8 mouse cellular contexts compared by ENCODE assay signal in the genomic region with DNA sequence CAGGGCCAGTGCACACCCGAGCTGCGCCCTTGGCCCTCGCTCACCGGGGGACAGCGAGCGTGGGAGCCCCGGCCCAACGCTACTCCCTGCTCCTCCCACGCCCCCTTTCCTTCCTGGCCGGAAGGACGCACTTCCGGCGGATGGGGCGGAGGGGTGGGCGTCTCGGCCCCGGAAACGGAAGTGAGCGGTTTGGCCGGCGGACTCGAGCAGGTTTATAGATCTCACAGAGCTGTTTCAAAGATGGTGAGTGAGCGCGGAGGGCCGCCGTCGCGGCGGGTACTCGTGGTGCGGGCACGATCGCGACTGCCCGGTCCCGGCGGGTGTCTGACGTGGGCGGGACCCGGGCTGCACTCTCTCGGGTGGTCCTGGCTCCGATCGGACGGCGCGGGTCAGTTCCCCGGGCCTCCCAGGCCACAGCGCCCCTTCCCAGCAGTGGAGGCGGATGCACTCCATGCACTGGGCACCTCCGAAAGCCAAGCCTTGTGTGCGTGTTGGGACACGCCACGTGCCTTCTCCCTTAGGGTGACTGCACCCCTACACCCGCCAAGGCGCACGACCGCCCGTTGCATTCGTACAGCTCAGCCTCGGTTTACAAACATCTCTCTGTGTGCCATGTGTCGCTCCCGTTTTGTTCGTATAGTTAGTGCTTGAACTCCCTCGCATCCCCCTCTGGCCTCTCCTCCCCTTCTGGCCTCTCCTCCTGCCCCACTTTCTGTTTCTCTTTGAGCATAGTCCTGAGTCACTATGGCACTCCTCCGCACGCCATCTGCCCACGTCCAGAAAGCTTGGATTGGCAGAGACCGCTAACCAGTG. TPM values are rescaled to one million over a fixed set of nuclear protein-coding genes. Genes with fewer than 3 reads are reported as not detected.
DNase-seq lines count a peak whose midpoint lies in the region; ATAC-seq and TF ChIP-seq lines count a peak whose summit lies in the region.

Gene Pomp (plus strand): TSS at position 13 of the 813 bp plus-strand sequence.

- ATAC-seq in activated CD4-positive, CD25-positive, alpha-beta regulatory T cell, adult 4 months, result peak; percentile 91
- ATAC-seq in megakaryocyte progenitor cell, adult 5-6 weeks (replicated peaks; ENCODE audit: poor library complexity), result peak; percentile 90

- no peak for TF ChIP-seq CTCF in cortical plate, adult 2 months (IDR thresholded peaks at IDR 0.05; ENCODE audit: extremely low read depth, insufficient read depth, low read length)

- peaks cover 5% of the 10 kb centered on the region; the same call in 1 of the 2 replicates for H3K4me1 ChIP-seq in cortical plate, adult 2 months (ENCODE audit: control insufficient read depth, insufficient read depth, low read length)

- H3K27ac ChIP-seq in cortical plate, adult 2 months (ENCODE audit: insufficient read depth, low read length), result peak within 1 kb of the TSS; percentile 98

- H3K4me3 ChIP-seq in cortical plate, adult 2 months (ENCODE audit: insufficient read depth, low read length), result peak within 1 kb of the TSS; percentile 94

- peak; percentile 89 for DNase-seq in gastrocnemius, postnatal 10 days
- DNase-seq in induced T-regulatory cell, adult 2 months (ENCODE audit: low read depth), result peak; percentile 93
- peak; percentile 73 to 92 for DNase-seq in left cerebral cortex, adult 9 months (ENCODE audit: low spot score in 2 of 2)
- peak; percentile 91 for DNase-seq in right cerebral cortex, postnatal 14 days
- DNase-seq in urinary bladder, postnatal 36 days (ENCODE audit: low spot score in 2 of 2), result peak; percentile 86 to 90

- TF ChIP-seq POLR2A in cortical plate, adult 2 months (IDR thresholded peaks at IDR 0.05; ENCODE audit: extremely low read depth, insufficient read depth, low read length), result peak; percentile 72

RNA-seq across cellular contexts. Expression of gene Pomp, which starts in this region (rescaled TPM):
- 100 to 1,000 TPM; 278 to 593 TPM for polyA plus RNA-seq in activated CD4-positive, CD25-positive, alpha-beta regulatory T cell, adult 4 months (2017; shearing (Covaris generic))
- polyA plus RNA-seq in cortical plate, adult 2 months (2012; rRNA removed), result 212 TPM in 2 replicates
- 100 to 1,000 TPM; 139 to 152 TPM for total RNA-seq in gastrocnemius, postnatal 10 days (2021)
- 194 and 211 TPM in 2 replicates for total RNA-seq in megakaryocyte progenitor cell, adult 5-6 weeks (2015)
- 141 and 205 TPM in 2 replicates for total RNA-seq in megakaryocyte progenitor cell, adult 5-6 weeks (2017)

Comparison
In these comparisons a context has a peak if more than half of its experiments do, and no peak if none do; other contexts are left out.
1. Peak in every context shown above with its lines: DNase-seq, ATAC-seq, H3K4me3 ChIP-seq and H3K27ac ChIP-seq.